Mouse (Mus musculus): ENCODE data around the gene Gm21883. TPM values are rescaled to one million over a fixed set of nuclear protein-coding genes. Genes with fewer than 3 reads are reported as not detected.
"Not testable (repeated sequence)": the region's sequence is repeated elsewhere in the genome, so short reads cannot be mapped to it uniquely, and the experiment has no call there.

Gm21883 gene
- not detected in 2 replicates for polyA plus RNA-seq (2016; fragmentation: Nextera tagmentation; extraction: Ambion mirVana)

DNA sequence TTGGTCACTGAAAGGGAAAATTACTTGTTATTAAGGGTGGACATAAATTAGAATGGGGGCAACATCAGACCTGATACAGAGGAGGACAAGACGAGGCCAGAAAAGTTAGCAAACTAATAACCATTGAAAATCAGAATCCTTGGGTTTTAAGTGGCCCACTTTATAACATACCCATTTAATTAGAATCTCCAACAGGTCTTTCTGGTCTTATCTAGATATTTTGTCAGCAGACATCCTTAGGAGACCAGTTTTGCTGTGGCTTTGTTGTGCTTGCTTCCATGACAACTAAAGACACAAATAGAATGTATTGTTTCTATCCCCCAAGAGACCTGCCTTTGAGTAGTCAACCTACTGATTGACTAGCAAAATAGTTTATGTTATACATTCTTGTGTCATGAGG, at the start of gene Gm21883:
Gm21883 (minus strand) TSS at position 101 of the 400 bp plus-strand sequence.
- not testable (repeated sequence) for DNase-seq (ENCODE audit: low spot score); H3K27me3 ChIP-seq (ENCODE audit: insufficient read depth, poor library complexity, severe bottlenecking); H3K4me1 ChIP-seq; H3K36me3 ChIP-seq; H3K9me3 ChIP-seq; H3K27ac ChIP-seq; H3K4me3 ChIP-seq
- WGBS: no CpG with 5 or more reads among the region's 1 CpGs

DNA sequence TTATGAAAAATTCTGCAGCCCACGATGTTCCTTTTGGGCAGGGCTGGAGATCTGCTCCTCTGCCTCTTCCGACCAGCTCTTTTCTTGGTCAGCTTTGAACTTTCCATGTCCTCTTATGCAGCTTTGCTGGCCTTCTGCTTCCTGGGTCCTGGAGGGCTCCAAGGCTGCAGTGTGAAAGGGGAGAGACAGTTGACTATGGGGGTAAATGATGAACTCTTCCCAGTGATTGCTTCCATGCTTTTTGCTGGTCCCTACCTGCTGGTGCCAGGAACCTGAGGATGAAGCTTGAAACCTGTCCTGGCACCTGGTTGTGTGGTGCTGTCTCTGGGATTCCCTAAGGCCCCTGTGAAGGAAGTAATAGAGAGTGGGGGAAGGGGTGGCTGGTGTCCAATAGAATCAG, 44.7 kb upstream of the Gm21883 start, which contains the start of gene Spin2e:
Spin2e (minus strand) TSS at position 101 of the 400 bp plus-strand sequence.
- H3K27me3 ChIP-seq (ENCODE audit: insufficient read depth, poor library complexity, severe bottlenecking); H3K4me1 ChIP-seq; DNase-seq (ENCODE audit: low spot score); H3K9me3 ChIP-seq; H3K36me3 ChIP-seq; H3K27ac ChIP-seq; H3K4me3 ChIP-seq: not testable (repeated sequence)
- WGBS: 83% methylated on average over 2 of the region's 2 CpGs

Other genes starting within 250 kb of the Gm21883 start
- gene Btbd35f26, start 237.8 kb downstream of the Gm21883 start, polyA plus RNA-seq (2016; fragmentation: Nextera tagmentation; extraction: Ambion mirVana): not detected in 2 replicates
- not detected in 2 replicates for gene Btbd35f19, start 190.4 kb downstream of the Gm21883 start, polyA plus RNA-seq (2016; fragmentation: Nextera tagmentation; extraction: Ambion mirVana)
- gene Spin2e, start 44.6 kb upstream of the Gm21883 start, polyA plus RNA-seq (2016; fragmentation: Nextera tagmentation; extraction: Ambion mirVana): not detected in 2 replicates
- not detected in 2 replicates for gene Btbd35f25, start 142.9 kb upstream of the Gm21883 start, polyA plus RNA-seq (2016; fragmentation: Nextera tagmentation; extraction: Ambion mirVana)

Measured in heart, embryonic 10.5 days (tissue).